ENCODE assay signal across 35 mouse cellular contexts in genomic region chrX:142600782-142601181, GRCm38 (mm10).
"Had no signal": no experiment of that assay in that cellular context is flagged by ENCODE, and none has a peak within 500 bp of the region (broad histone marks: within the 10 kb centered on the region; RNA-seq: fewer than 3 reads in every experiment).

No protein-coding gene starts in this region.

- H3K4me3 ChIP-seq: heart, embryonic 12.5 days; heart, embryonic 13.5 days; heart, embryonic 15.5 days; hindbrain, embryonic 10.5 days; hindbrain, embryonic 12.5 days; hindbrain, embryonic 13.5 days; hindbrain, embryonic 15.5 days; intestine, embryonic 15.5 days; kidney, embryonic 15.5 days; layer of hippocampus, adult 2 months; left cerebral cortex, adult 2 months had no signal

- ATAC-seq: hindbrain, embryonic 16.5 days; hindbrain, postnatal 0 days; inflammation-experienced regulatory T-cells, adult 6 months; intestine, embryonic 15.5 days; intestine, embryonic 16.5 days; intestine, postnatal 0 days had no signal

- DNase-seq: heart, postnatal 10 days; heart, postnatal 14 days; heart, postnatal 36 days; heart, postnatal 4 days; kidney, adult 11 months; kidney, adult 18-20 months; kidney, adult 2 months; kidney, adult 8-10 months; kidney, adult 9 months; kidney, postnatal 10 days; kidney, postnatal 14 days; kidney, postnatal 25 days; kidney, postnatal 36 days; kidney, postnatal 4 days; layer of hippocampus, adult 9-11 months; layer of hippocampus, postnatal 36 days had no signal

- H3K36me3 ChIP-seq: heart, embryonic 12.5 days; heart, embryonic 13.5 days; heart, embryonic 15.5 days; hindbrain, embryonic 10.5 days; hindbrain, embryonic 12.5 days; hindbrain, embryonic 13.5 days; hindbrain, embryonic 15.5 days; intestine, embryonic 15.5 days; kidney, embryonic 15.5 days had no signal

- H3K27ac ChIP-seq: heart, embryonic 13.5 days; heart, embryonic 15.5 days; hindbrain, embryonic 10.5 days; hindbrain, embryonic 12.5 days; hindbrain, embryonic 13.5 days; hindbrain, embryonic 14.5 days; hindbrain, embryonic 15.5 days; hindbrain, postnatal 0 days; intestine, embryonic 15.5 days; kidney, embryonic 15.5 days; kidney, postnatal 0 days; layer of hippocampus, adult 2 months; left cerebral cortex, adult 2 months had no signal

- H3K9ac ChIP-seq: heart, embryonic 12.5 days; heart, embryonic 13.5 days; heart, embryonic 15.5 days; hindbrain, embryonic 12.5 days; hindbrain, embryonic 13.5 days; hindbrain, embryonic 14.5 days; hindbrain, embryonic 15.5 days; intestine, embryonic 15.5 days; kidney, embryonic 15.5 days had no signal

- H3K4me2 ChIP-seq: heart, embryonic 11.5 days; heart, embryonic 12.5 days; heart, embryonic 13.5 days; heart, embryonic 15.5 days; hindbrain, embryonic 12.5 days; hindbrain, embryonic 13.5 days; hindbrain, embryonic 14.5 days; hindbrain, embryonic 15.5 days; intestine, embryonic 15.5 days; kidney, embryonic 15.5 days had no signal

- H3K4me1 ChIP-seq: heart, embryonic 12.5 days; heart, embryonic 13.5 days; heart, embryonic 15.5 days; hindbrain, embryonic 10.5 days; hindbrain, embryonic 12.5 days; hindbrain, embryonic 13.5 days; hindbrain, embryonic 15.5 days; intestine, embryonic 15.5 days; kidney, embryonic 15.5 days had no signal

- H3K9me3 ChIP-seq: heart, embryonic 12.5 days; heart, embryonic 13.5 days; heart, embryonic 15.5 days; hindbrain, embryonic 10.5 days; hindbrain, embryonic 12.5 days; hindbrain, embryonic 13.5 days; hindbrain, embryonic 15.5 days; intestine, embryonic 15.5 days; kidney, embryonic 15.5 days had no signal

- H3K27me3 ChIP-seq: heart, embryonic 12.5 days; heart, embryonic 13.5 days; heart, embryonic 15.5 days; hindbrain, embryonic 13.5 days; intestine, embryonic 15.5 days had no signal
